Mouse (Mus musculus): ENCODE results near the gene Gdf9.

- TF ChIP-seq CTCF (IDR thresholded peaks at IDR 0.05; ENCODE audit: low read depth, low read length) (no peak), POLR2A (IDR thresholded peaks at IDR 0.05; ENCODE audit: insufficient read depth, low read length) (no peak), EP300 (IDR thresholded peaks at IDR 0.05; ENCODE audit: insufficient read depth, low read depth, low read length) (no peak)
These were observed 5.5 kb downstream of the Gdf9 start for GRCm38 (mm10) chr11:53436338-53436737.
